Mouse (Mus musculus) kidney, postnatal 10 days (tissue): ENCODE results near the gene Cttnbp2.
"Not testable (repeated sequence)": the region's sequence is repeated elsewhere in the genome, so short reads cannot be mapped to it uniquely, and the experiment has no call there.

Experiments
- DNase-seq: peaks from one replicate; pipeline ENCODE4 v3.0.0; 2021; ENCODE audit warnings: mixed read lengths

Cttnbp2 gene

GRCm38 (mm10) chr6:18411505-18412225 is 103.0 kb downstream of the Cttnbp2 start:
- no peak for DNase-seq

GRCm38 (mm10) chr6:18408445-18408844 is 106.2 kb downstream of the Cttnbp2 start:
- no peak for DNase-seq

- peak; percentile 24 for DNase-seq
These were observed 113.5 kb downstream of the Cttnbp2 start for GRCm38 (mm10) chr6:18401066-18401674.

GRCm38 (mm10) chr6:18381380-18381779 is 133.3 kb downstream of the Cttnbp2 start:
- DNase-seq: no peak

GRCm38 (mm10) chr6:18380300-18381202 is 134.1 kb downstream of the Cttnbp2 start:
- no peak for DNase-seq

GRCm38 (mm10) chr6:18377755-18378154 is 136.9 kb downstream of the Cttnbp2 start:
- DNase-seq: not testable (repeated sequence)

- no peak for DNase-seq
These were observed 139.9 kb downstream of the Cttnbp2 start for GRCm38 (mm10) chr6:18374744-18375143.

GRCm38 (mm10) chr6:18373652-18374051 is 141.0 kb downstream of the Cttnbp2 start:
- DNase-seq: no peak

GRCm38 (mm10) chr6:18372447-18373228 is 142.0 kb downstream of the Cttnbp2 start:
- peak; percentile 83 for DNase-seq

- DNase-seq: no peak
These were observed 144.9 kb downstream of the Cttnbp2 start for GRCm38 (mm10) chr6:18369723-18370122.

- no peak for DNase-seq
These were observed 145.6 kb downstream of the Cttnbp2 start for GRCm38 (mm10) chr6:18369054-18369453.

GRCm38 (mm10) chr6:18362232-18362631 is 152.4 kb downstream of the Cttnbp2 start:
- no peak for DNase-seq

GRCm38 (mm10) chr6:18360955-18361354 is 153.7 kb downstream of the Cttnbp2 start:
- no peak for DNase-seq

- no peak for DNase-seq
These were observed 154.5 kb downstream of the Cttnbp2 start for GRCm38 (mm10) chr6:18360154-18360553.

GRCm38 (mm10) chr6:18349153-18349858 is 165.3 kb downstream of the Cttnbp2 start:
- DNase-seq: no peak

GRCm38 (mm10) chr6:18344272-18344671 is 170.4 kb downstream of the Cttnbp2 start:
- DNase-seq: no peak

GRCm38 (mm10) chr6:18338307-18338706 is 176.3 kb downstream of the Cttnbp2 start:
- DNase-seq: no peak

- DNase-seq: no peak
These were observed 179.2 kb downstream of the Cttnbp2 start for GRCm38 (mm10) chr6:18335393-18335792.

GRCm38 (mm10) chr6:18322950-18323349 is 191.7 kb downstream of the Cttnbp2 start:
- no peak for DNase-seq
